Mouse (Mus musculus) cerebellum, postnatal 25 days (tissue): ENCODE data around the gene Trp53rkb.
"Not testable (repeated sequence)": the region's sequence is repeated elsewhere in the genome, so short reads cannot be mapped to it uniquely, and the experiment has no call there.

Experiments
- DNase-seq, 2 experiments: peaks; one replicate each; pipeline ENCODE4 v3.0.0; 2021; ENCODE audit warnings: mixed read lengths in 2 of 2

Trp53rkb gene

GRCm38 (mm10) chr2:166792355-166792754, at the start of gene Trp53rkb:
Gene Trp53rkb, plus strand, starts transcription at chr2:166792531.
- DNase-seq: no peak

- DNase-seq: no peak
Measured at GRCm38 (mm10) chr2:166743504-166743903, 48.8 kb upstream of the Trp53rkb start.

- DNase-seq: peak; percentile 30 to 60
Measured at GRCm38 (mm10) chr2:166744433-166744832, 47.9 kb upstream of the Trp53rkb start.

GRCm38 (mm10) chr2:166745849-166746248, 46.5 kb upstream of the Trp53rkb start:
- DNase-seq: no peak

- not testable (repeated sequence) for DNase-seq
Measured at GRCm38 (mm10) chr2:166746261-166746913, 45.9 kb upstream of the Trp53rkb start.

GRCm38 (mm10) chr2:166750620-166751191, 41.6 kb upstream of the Trp53rkb start:
- DNase-seq: no peak

- DNase-seq: no peak
Measured at GRCm38 (mm10) chr2:166754194-166754593, 38.1 kb upstream of the Trp53rkb start.

- DNase-seq: no peak
Measured at GRCm38 (mm10) chr2:166754760-166755159, 37.6 kb upstream of the Trp53rkb start.

GRCm38 (mm10) chr2:166757969-166758368, 34.4 kb upstream of the Trp53rkb start:
- DNase-seq: no peak

GRCm38 (mm10) chr2:166764051-166764450, 28.3 kb upstream of the Trp53rkb start:
- no peak for DNase-seq

GRCm38 (mm10) chr2:166767591-166767990, 24.7 kb upstream of the Trp53rkb start:
- no peak for DNase-seq

- no peak for DNase-seq
Measured at GRCm38 (mm10) chr2:166771396-166771795, 20.9 kb upstream of the Trp53rkb start.

GRCm38 (mm10) chr2:166773587-166773986, 18.7 kb upstream of the Trp53rkb start:
- DNase-seq: no peak

- no peak for DNase-seq
Measured at GRCm38 (mm10) chr2:166774275-166774674, 18.1 kb upstream of the Trp53rkb start.

- no peak for DNase-seq
Measured at GRCm38 (mm10) chr2:166775357-166775893, 16.9 kb upstream of the Trp53rkb start.

- no peak for DNase-seq
Measured at GRCm38 (mm10) chr2:166776272-166776671, 16.1 kb upstream of the Trp53rkb start.

GRCm38 (mm10) chr2:166779956-166780355, 12.4 kb upstream of the Trp53rkb start:
- DNase-seq: no peak

GRCm38 (mm10) chr2:166780980-166781578, 11.3 kb upstream of the Trp53rkb start:
- DNase-seq: peak; percentile 82 to 85

- DNase-seq: no peak
Measured at GRCm38 (mm10) chr2:166784376-166784775, 8.0 kb upstream of the Trp53rkb start.

- peak; percentile 93 to 96 for DNase-seq
Measured at GRCm38 (mm10) chr2:166786353-166787004, 5.9 kb upstream of the Trp53rkb start.

- peak in 1 of 2 experiments; percentile 31 for DNase-seq
Measured at GRCm38 (mm10) chr2:166791738-166792137, 593 bp upstream of the Trp53rkb start.

GRCm38 (mm10) chr2:166793542-166794214, 1.3 kb downstream of the Trp53rkb start:
- peak; percentile 89 to 90 for DNase-seq
